Mouse (Mus musculus) spleen, postnatal 0 days (tissue): ENCODE data around the gene Cnst. TPM values are rescaled to one million over a fixed set of nuclear protein-coding genes. Genes with fewer than 3 reads are reported as not detected.

Experiments
- polyA plus RNA-seq: library from polyadenylated mRNA; unstranded; fragments of >200 nt; fragmentation: Nextera tagmentation; extraction: Ambion mirVana; gene quantifications from 2 replicates; pipeline ENCODE4 v1.2.1, GENCODE M21; 2015

Cnst gene
- polyA plus RNA-seq: 9.7 and 10.5 TPM in 2 replicates

DNA sequence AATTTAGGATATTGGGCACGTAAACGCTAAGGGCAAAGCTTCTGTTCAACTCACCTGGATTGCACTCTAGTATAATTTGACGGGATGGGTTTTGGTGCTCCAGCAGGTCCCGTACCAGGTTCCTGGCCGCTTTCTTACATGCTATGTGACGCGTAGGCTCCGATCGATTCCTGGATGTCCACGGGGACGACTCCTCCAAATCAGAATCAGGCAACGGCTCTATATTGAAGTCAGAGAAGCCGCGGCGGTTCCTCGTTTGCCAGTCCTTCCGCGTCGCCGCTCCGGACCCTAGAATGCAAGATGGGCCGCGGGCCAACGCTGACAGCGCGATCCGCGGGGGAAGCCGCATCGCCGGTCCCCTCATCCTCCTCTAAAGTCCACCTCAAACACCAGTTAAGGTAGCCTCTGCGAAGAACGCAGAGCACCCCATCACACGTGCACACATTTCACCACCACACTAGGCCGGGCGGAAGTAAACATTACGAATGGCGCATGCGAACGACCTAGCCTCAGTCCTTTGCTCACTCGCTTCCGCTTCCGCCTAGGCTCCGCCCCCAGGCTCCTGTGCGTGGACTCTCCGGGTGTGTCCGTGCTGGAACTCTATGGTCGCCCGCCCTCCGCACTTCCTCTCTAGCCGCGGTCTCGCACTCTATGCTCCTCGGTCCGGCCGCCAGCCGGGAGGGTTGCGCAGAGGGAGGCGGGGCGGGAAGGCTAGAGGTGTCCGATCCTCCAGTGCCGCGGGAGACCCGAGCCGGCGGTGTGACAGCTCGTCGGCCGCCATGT, at the start of gene Cnst, which contains the start of gene Tfb2m:
Cnst (plus strand) TSS at position 603 of the 783 bp plus-strand sequence.
Tfb2m (minus strand) TSS at position 500 of the 783 bp plus-strand sequence.

GRCm38 (mm10) chr1:179517713-179518465, 28.3 kb upstream of the Cnst start, which contains the start of gene Smyd3:
Gene Smyd3, minus strand, starts transcription at chr1:179518041.

DNA sequence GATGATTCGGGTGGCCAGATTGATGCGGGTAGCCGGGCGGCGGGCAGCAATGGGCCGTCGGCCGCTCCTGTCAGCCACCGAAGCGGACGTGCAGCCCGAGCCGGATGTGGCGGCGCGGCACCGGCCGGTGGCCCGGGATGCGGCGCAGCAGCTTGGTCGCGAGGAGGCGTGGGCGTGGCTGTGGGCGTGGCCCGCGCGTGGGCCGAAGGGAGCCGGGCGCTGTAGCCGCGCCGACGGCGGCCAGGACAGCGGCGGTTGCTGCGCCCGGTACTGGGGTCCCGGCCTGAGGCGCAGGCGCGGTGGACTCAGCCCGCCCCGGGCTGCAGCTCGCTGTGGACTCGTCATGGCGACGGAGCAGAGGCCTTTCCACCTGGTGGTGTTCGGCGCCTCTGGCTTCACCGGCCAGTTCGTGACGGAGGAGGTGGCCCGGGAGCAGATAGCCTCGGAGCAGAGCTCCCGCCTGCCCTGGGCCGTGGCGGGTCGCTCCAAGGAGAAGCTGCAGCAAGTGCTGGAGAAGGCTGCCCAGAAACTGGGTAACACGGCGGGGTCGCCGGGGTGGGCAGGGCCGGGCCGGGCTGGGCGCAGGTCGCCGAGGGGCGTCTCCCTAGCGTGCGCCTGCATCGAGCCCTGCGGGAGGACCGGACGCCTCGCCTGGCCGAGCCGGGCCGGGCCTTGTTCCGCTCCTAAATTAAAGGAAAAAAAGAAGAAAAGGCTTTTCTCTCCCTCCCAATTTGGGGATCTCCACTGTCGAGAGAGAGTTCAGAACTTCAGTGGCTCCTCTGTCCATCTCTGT, 122.0 kb downstream of the Cnst start, which contains the start of gene Sccpdh:
Sccpdh (plus strand) TSS at position 198 of the 793 bp plus-strand sequence.

Other genes with a start within 250 kb of the Cnst start
- 10.1 and 11.7 TPM in 2 replicates for gene Smyd3, start 28.3 kb upstream of the Cnst start, polyA plus RNA-seq
- gene Tfb2m, start 103 bp upstream of the Cnst start, polyA plus RNA-seq: 18.7 and 19.9 TPM in 2 replicates
- gene Sccpdh, start 121.8 kb downstream of the Cnst start, polyA plus RNA-seq: 14.0 and 19.5 TPM in 2 replicates
- not detected in 2 replicates for gene Kif28, start 198.9 kb downstream of the Cnst start, polyA plus RNA-seq